Mouse (Mus musculus): Measurements from ENCODE around the gene Adh5.

- no peak for TF ChIP-seq POLR2A (IDR thresholded peaks at IDR 0.05; ENCODE audit: insufficient read depth, low read depth, low read length)
- no peak for TF ChIP-seq CTCF (IDR thresholded peaks at IDR 0.05; ENCODE audit: insufficient read depth, low read depth, low read length)
Measured at GRCm38 (mm10) chr3:138404872-138405271, 38.0 kb upstream of the Adh5 start.
